Mouse (Mus musculus): ENCODE measurements at regions not wholly inside any gene's neighbourhood (a gene's known extent, or its start where the extent isn't known, plus 50 kb on each side); places are given as distances from the start of the nearest gene placed in this dataset.

GRCm38 (mm10) chr3:149920206-149920605 is 929.9 kb upstream of the Adgrl2 start:
- ATAC-seq (ENCODE audit: extremely low read depth, insufficient number of reproducible peaks, low FRiP score, poor library complexity, severe bottlenecking) (no peak), DNase-seq (ENCODE audit: low spot score) (no peak)
- TF ChIP-seq GATA2 (IDR thresholded peaks at IDR 0.05; ENCODE audit: borderline replicate concordance, low read depth, low read length) (no peak), GATA1 (IDR thresholded peaks at IDR 0.05; ENCODE audit: borderline replicate concordance, low read length) (no peak), TAL1 (conservative IDR thresholded peaks at IDR 0.05; ENCODE audit: low read depth, low read length) (no peak), CTCF (IDR thresholded peaks at IDR 0.05; ENCODE audit: low read depth, low read length) (no peak), POLR2AphosphoS5 (IDR thresholded peaks at IDR 0.05; ENCODE audit: insufficient replicate concordance, low read depth, low read length) (no peak)
- no peaks in the 10 kb centered on the region for H3K36me3 ChIP-seq (replicated peaks)
- 0 out of 2 replicates have a peak, but pooled peaks cover 6% of the 10 kb centered on the region for H3K9me3 ChIP-seq (replicated peaks)
- H3K4me3 ChIP-seq (ENCODE audit: low read depth, low read length), result no peak overlapping the region
- H3K4me1 ChIP-seq (ENCODE audit: insufficient read depth, low read depth, low read length), result no peaks in the 10 kb centered on the region
- H3K27me3 ChIP-seq (ENCODE audit: insufficient read depth, low read length), result no peaks in the 10 kb centered on the region

GRCm38 (mm10) chr3:149918201-149918600 is 927.8 kb upstream of the Adgrl2 start:
- DNase-seq (ENCODE audit: low spot score) (no peak), ATAC-seq (ENCODE audit: extremely low read depth, insufficient number of reproducible peaks, low FRiP score, poor library complexity, severe bottlenecking) (no peak)
- TF ChIP-seq TAL1 (conservative IDR thresholded peaks at IDR 0.05; ENCODE audit: low read depth, low read length) (no peak), GATA1 (IDR thresholded peaks at IDR 0.05; ENCODE audit: borderline replicate concordance, low read length) (no peak), CTCF (IDR thresholded peaks at IDR 0.05; ENCODE audit: low read depth, low read length) (no peak), GATA2 (IDR thresholded peaks at IDR 0.05; ENCODE audit: borderline replicate concordance, low read depth, low read length) (no peak), POLR2AphosphoS5 (IDR thresholded peaks at IDR 0.05; ENCODE audit: insufficient replicate concordance, low read depth, low read length) (no peak)
- no peaks in the 10 kb centered on the region for H3K36me3 ChIP-seq (replicated peaks)
- H3K4me3 ChIP-seq (ENCODE audit: low read depth, low read length), result no peak overlapping the region
- no peaks in the 10 kb centered on the region for H3K27me3 ChIP-seq (ENCODE audit: insufficient read depth, low read length)
- H3K4me1 ChIP-seq (ENCODE audit: insufficient read depth, low read depth, low read length), result no peaks in the 10 kb centered on the region
- 0 out of 2 replicates have a peak, but pooled peaks cover 6% of the 10 kb centered on the region for H3K9me3 ChIP-seq (replicated peaks)

GRCm38 (mm10) chr3:149910721-149911120 is 920.4 kb upstream of the Adgrl2 start:
- H3K27me3 ChIP-seq (ENCODE audit: insufficient read depth, low read length), result no peaks in the 10 kb centered on the region
- DNase-seq (ENCODE audit: low spot score) (no peak), ATAC-seq (ENCODE audit: extremely low read depth, insufficient number of reproducible peaks, low FRiP score, poor library complexity, severe bottlenecking) (no peak)
- H3K4me1 ChIP-seq (ENCODE audit: insufficient read depth, low read depth, low read length), result no peaks in the 10 kb centered on the region
- TF ChIP-seq CTCF (IDR thresholded peaks at IDR 0.05; ENCODE audit: low read depth, low read length) (no peak), POLR2AphosphoS5 (IDR thresholded peaks at IDR 0.05; ENCODE audit: insufficient replicate concordance, low read depth, low read length) (no peak), GATA2 (IDR thresholded peaks at IDR 0.05; ENCODE audit: borderline replicate concordance, low read depth, low read length) (no peak), GATA1 (IDR thresholded peaks at IDR 0.05; ENCODE audit: borderline replicate concordance, low read length) (no peak), TAL1 (conservative IDR thresholded peaks at IDR 0.05; ENCODE audit: low read depth, low read length) (no peak)
- no peak overlapping the region for H3K4me3 ChIP-seq (ENCODE audit: low read depth, low read length)
- no peaks in the 10 kb centered on the region for H3K36me3 ChIP-seq (replicated peaks)
- peaks cover 6% of the 10 kb centered on the region for H3K9me3 ChIP-seq (replicated peaks)

GRCm38 (mm10) chr3:149901783-149902182 is 911.4 kb upstream of the Adgrl2 start:
- H3K36me3 ChIP-seq (replicated peaks), result no peaks in the 10 kb centered on the region
- ATAC-seq (ENCODE audit: extremely low read depth, insufficient number of reproducible peaks, low FRiP score, poor library complexity, severe bottlenecking) (no peak), DNase-seq (ENCODE audit: low spot score) (no peak)
- no peaks in the 10 kb centered on the region for H3K4me1 ChIP-seq (ENCODE audit: insufficient read depth, low read depth, low read length)
- H3K4me3 ChIP-seq (ENCODE audit: low read depth, low read length), result no peak overlapping the region
- H3K27me3 ChIP-seq (ENCODE audit: insufficient read depth, low read length), result no peaks in the 10 kb centered on the region
- H3K9me3 ChIP-seq (replicated peaks), result peaks cover 7% of the 10 kb centered on the region
- TF ChIP-seq CTCF (IDR thresholded peaks at IDR 0.05; ENCODE audit: low read depth, low read length) (no peak), GATA1 (IDR thresholded peaks at IDR 0.05; ENCODE audit: borderline replicate concordance, low read length) (no peak), GATA2 (IDR thresholded peaks at IDR 0.05; ENCODE audit: borderline replicate concordance, low read depth, low read length) (no peak), TAL1 (conservative IDR thresholded peaks at IDR 0.05; ENCODE audit: low read depth, low read length) (no peak), POLR2AphosphoS5 (IDR thresholded peaks at IDR 0.05; ENCODE audit: insufficient replicate concordance, low read depth, low read length) (no peak)

GRCm38 (mm10) chr3:149876553-149876952 is 886.2 kb upstream of the Adgrl2 start:
- Histone ChIP-seq H3K4me3 (ENCODE audit: low read depth, low read length) (no peak overlapping the region), H3K27me3 (ENCODE audit: insufficient read depth, low read length) (no peaks in the 10 kb centered on the region), H3K9me3 (replicated peaks) (peaks cover 13% of the 10 kb centered on the region), H3K36me3 (replicated peaks) (no peaks in the 10 kb centered on the region), H3K4me1 (ENCODE audit: insufficient read depth, low read depth, low read length) (no peaks in the 10 kb centered on the region)
- TF ChIP-seq CTCF (IDR thresholded peaks at IDR 0.05; ENCODE audit: low read depth, low read length) (no peak), GATA2 (IDR thresholded peaks at IDR 0.05; ENCODE audit: borderline replicate concordance, low read depth, low read length) (no peak), TAL1 (conservative IDR thresholded peaks at IDR 0.05; ENCODE audit: low read depth, low read length) (no peak), POLR2AphosphoS5 (IDR thresholded peaks at IDR 0.05; ENCODE audit: insufficient replicate concordance, low read depth, low read length) (no peak), GATA1 (IDR thresholded peaks at IDR 0.05; ENCODE audit: borderline replicate concordance, low read length) (no peak)
- ATAC-seq (ENCODE audit: extremely low read depth, insufficient number of reproducible peaks, low FRiP score, poor library complexity, severe bottlenecking) (no peak), DNase-seq (ENCODE audit: low spot score) (no peak)

GRCm38 (mm10) chr3:149865945-149866344 is 875.6 kb upstream of the Adgrl2 start:
- TF ChIP-seq POLR2AphosphoS5 (IDR thresholded peaks at IDR 0.05; ENCODE audit: insufficient replicate concordance, low read depth, low read length) (no peak), GATA2 (IDR thresholded peaks at IDR 0.05; ENCODE audit: borderline replicate concordance, low read depth, low read length) (no peak), CTCF (IDR thresholded peaks at IDR 0.05; ENCODE audit: low read depth, low read length) (no peak), GATA1 (IDR thresholded peaks at IDR 0.05; ENCODE audit: borderline replicate concordance, low read length) (no peak), TAL1 (conservative IDR thresholded peaks at IDR 0.05; ENCODE audit: low read depth, low read length) (no peak)
- H3K4me3 ChIP-seq (ENCODE audit: low read depth, low read length), result no peak overlapping the region
- H3K27me3 ChIP-seq (ENCODE audit: insufficient read depth, low read length), result no peaks in the 10 kb centered on the region
- H3K36me3 ChIP-seq (replicated peaks), result no peaks in the 10 kb centered on the region
- H3K9me3 ChIP-seq (replicated peaks), result no peaks in the 10 kb centered on the region; the same call in 1 of the 2 replicates
- no peak for ATAC-seq (ENCODE audit: extremely low read depth, insufficient number of reproducible peaks, low FRiP score, poor library complexity, severe bottlenecking)
- H3K4me1 ChIP-seq (ENCODE audit: insufficient read depth, low read depth, low read length), result no peaks in the 10 kb centered on the region
- DNase-seq (ENCODE audit: low spot score), result no peak
